Mouse (Mus musculus): ENCODE data around the gene Ghsr.

DNA sequence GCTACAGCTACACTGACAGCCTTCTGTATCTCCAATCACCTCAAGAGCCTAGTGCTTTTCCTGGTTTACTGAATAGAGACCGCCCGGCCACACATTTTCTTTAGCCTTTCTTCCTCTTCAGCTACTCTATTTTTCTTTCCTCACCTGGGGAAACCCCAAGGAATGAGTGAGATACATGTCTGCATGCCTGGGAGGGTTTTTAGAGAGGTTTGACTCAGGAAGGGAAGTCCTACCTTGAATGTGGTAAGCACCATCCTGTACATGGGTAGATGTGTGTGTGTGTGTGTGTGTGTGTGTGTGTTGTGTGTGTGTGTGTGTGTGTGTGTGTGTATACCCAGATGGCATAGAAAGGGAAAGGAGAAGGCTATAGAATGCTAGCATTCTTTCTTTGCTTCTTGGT, 40.1 kb downstream of the Ghsr start:
- TF ChIP-seq CTCF (IDR thresholded peaks at IDR 0.05; ENCODE audit: low read depth) (no peak), EP300 (IDR thresholded peaks at IDR 0.05; ENCODE audit: low read depth) (no peak)
